Mouse (Mus musculus): ENCODE data around the gene Ikzf2. TPM values are rescaled to one million over a fixed set of nuclear protein-coding genes. Genes with fewer than 3 reads are reported as not detected.

The Ikzf2 gene
- total and polyA plus RNA-seq, 2 experiments from 2014 or later = 1.3 to 6.0 TPM

DNA sequence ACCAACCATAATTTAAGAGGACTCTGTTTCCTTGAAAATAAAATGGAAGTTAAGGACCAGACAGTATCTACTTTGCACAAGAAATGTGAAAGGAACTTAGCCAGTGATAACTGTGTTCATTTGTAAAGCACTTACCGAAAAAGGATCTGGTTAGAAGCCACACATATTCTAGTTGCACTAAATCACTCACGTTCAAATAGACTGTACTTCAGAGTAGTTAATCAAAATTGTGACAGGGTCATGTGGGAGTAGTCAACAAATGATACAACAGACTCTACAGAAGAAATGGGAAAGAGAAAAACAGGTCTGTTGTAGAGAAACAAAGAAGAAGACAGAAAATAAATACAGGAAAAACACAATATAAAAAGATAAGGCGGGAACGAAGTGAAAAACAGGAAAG is 158.3 kb downstream of the Ikzf2 start:
- Histone ChIP-seq H3K4me1 (ENCODE audit: insufficient read depth, low read length) (no peaks in the 10 kb centered on the region), H3K9me3 (ENCODE audit: low read length) (no peaks in the 10 kb centered on the region), H3K4me3 (ENCODE audit: low read depth, low read length) (no peak overlapping the region), H3K36me3 (ENCODE audit: insufficient read depth, low read length) (no peaks in the 10 kb centered on the region), H3K9ac (replicated peaks; ENCODE audit: low read length, poor library complexity, severe bottlenecking) (no peak overlapping the region), H3K27me3 (ENCODE audit: insufficient read depth, low read length) (no peaks in the 10 kb centered on the region), H3K27ac (ENCODE audit: low read depth, low read length) (no peak overlapping the region), H3K4me2 (ENCODE audit: low read depth, low read length, poor library complexity, severe bottlenecking) (no peak overlapping the region)
- DNase-seq (ENCODE audit: low spot score) = no peak
- 92% methylated on average over 4 of the region's 4 CpGs for WGBS
- TF ChIP-seq CTCF (IDR thresholded peaks at IDR 0.05) = no peak
- ATAC-seq (ENCODE audit: low FRiP score) = no peak

DNA sequence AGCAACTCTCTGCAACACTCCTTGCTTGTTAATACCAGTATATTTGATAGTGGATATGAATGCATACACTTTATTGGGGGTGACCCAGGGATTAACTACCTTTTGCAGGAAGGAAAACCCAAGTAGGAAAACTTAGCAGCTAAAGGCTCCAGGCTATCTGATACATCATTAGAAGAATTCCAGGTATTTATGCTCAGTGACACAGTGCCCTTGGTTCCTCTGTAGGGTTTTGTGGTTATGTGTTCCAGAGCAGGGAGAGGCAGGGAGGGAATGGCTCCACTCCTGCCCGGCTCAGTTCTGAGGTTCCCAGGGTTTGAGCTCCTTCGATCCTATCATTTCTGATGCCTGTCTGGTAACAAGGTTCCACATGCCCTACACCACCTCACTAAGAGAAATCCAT is 165.4 kb downstream of the Ikzf2 start:
- TF ChIP-seq CTCF (IDR thresholded peaks at IDR 0.05) = no peak
- ATAC-seq (ENCODE audit: low FRiP score) (no peak), DNase-seq (ENCODE audit: low spot score) (no peak)

DNA sequence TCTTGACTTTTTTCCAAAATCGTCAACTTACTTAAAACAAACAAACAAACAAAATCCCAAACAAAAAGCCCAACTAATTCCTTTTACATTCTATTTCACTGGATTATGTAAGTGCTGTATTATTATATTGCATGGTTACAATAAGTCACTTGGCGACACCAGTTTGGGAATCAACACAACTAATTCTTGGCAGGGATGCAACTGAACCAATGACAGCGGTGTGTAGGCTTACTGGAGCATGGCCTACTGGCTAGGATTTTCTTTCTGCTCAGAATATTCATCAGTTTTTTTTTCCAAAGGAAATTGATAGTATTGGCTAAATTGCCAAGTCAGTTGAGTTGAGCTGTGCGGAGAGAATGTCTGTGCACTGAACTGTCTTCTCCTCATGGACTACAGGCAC is 167.7 kb downstream of the Ikzf2 start:
- H3K4me3 ChIP-seq (ENCODE audit: low read depth, low read length) = no peak overlapping the region
- H3K9ac ChIP-seq (replicated peaks; ENCODE audit: low read length, poor library complexity, severe bottlenecking) = no peak overlapping the region
- ATAC-seq (ENCODE audit: low FRiP score) (no peak), DNase-seq (ENCODE audit: low spot score) (no peak)
- no peak overlapping the region for H3K27ac ChIP-seq (ENCODE audit: low read depth, low read length)
- H3K9me3 ChIP-seq (ENCODE audit: low read length) = no peaks in the 10 kb centered on the region
- 92% methylated on average over 4 of the region's 4 CpGs for WGBS
- H3K36me3 ChIP-seq (ENCODE audit: insufficient read depth, low read length) = no peaks in the 10 kb centered on the region
- no peak for TF ChIP-seq CTCF (IDR thresholded peaks at IDR 0.05)
- H3K27me3 ChIP-seq (ENCODE audit: insufficient read depth, low read length) = no peaks in the 10 kb centered on the region
- no peaks in the 10 kb centered on the region for H3K4me1 ChIP-seq (ENCODE audit: insufficient read depth, low read length)
- H3K4me2 ChIP-seq (ENCODE audit: low read depth, low read length, poor library complexity, severe bottlenecking) = no peak overlapping the region

More for the DNA sequence above, 165.4 kb downstream of the Ikzf2 start:
- Histone ChIP-seq H3K9ac (replicated peaks; ENCODE audit: low read length, poor library complexity, severe bottlenecking) (no peak overlapping the region), H3K4me3 (ENCODE audit: low read depth, low read length) (no peak overlapping the region), H3K4me1 (ENCODE audit: insufficient read depth, low read length) (no peaks in the 10 kb centered on the region), H3K9me3 (ENCODE audit: low read length) (no peaks in the 10 kb centered on the region), H3K4me2 (ENCODE audit: low read depth, low read length, poor library complexity, severe bottlenecking) (no peak overlapping the region), H3K36me3 (ENCODE audit: insufficient read depth, low read length) (no peaks in the 10 kb centered on the region), H3K27me3 (ENCODE audit: insufficient read depth, low read length) (no peaks in the 10 kb centered on the region), H3K27ac (ENCODE audit: low read depth, low read length) (no peak overlapping the region)
- 95% methylated on average over 2 of the region's 2 CpGs for WGBS

DNA sequence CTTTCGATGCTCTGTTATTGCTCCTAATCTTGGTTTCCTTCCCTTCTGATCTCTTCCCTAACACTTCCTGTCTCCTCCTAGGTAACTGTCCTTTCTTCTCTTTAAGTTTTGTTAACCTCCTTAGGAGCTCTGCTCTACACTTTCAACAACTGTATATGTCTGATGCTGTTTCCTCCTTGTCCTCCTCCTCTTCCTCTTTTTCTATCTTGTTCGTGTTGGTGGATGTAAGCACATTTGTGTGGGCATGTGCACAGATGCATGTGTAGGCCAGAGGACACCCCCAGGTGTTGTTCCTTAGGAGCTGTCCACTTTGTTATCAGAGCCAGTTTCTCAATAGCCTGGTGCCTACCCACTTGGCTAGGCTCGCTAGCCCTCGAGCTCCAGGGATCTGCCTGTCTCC is 169.0 kb downstream of the Ikzf2 start:
- Histone ChIP-seq H3K4me2 (ENCODE audit: low read depth, low read length, poor library complexity, severe bottlenecking) (no peak overlapping the region), H3K27me3 (ENCODE audit: insufficient read depth, low read length) (no peaks in the 10 kb centered on the region), H3K4me1 (ENCODE audit: insufficient read depth, low read length) (no peaks in the 10 kb centered on the region), H3K27ac (ENCODE audit: low read depth, low read length) (no peak overlapping the region), H3K9me3 (ENCODE audit: low read length) (no peaks in the 10 kb centered on the region), H3K36me3 (ENCODE audit: insufficient read depth, low read length) (no peaks in the 10 kb centered on the region), H3K4me3 (ENCODE audit: low read depth, low read length) (no peak overlapping the region), H3K9ac (replicated peaks; ENCODE audit: low read length, poor library complexity, severe bottlenecking) (no peak overlapping the region)
- WGBS = 89% methylated on average over 4 of the region's 4 CpGs
- no peak for DNase-seq (ENCODE audit: low spot score)
- no peak for ATAC-seq (ENCODE audit: low FRiP score)
- no peak for TF ChIP-seq CTCF (IDR thresholded peaks at IDR 0.05)

DNA sequence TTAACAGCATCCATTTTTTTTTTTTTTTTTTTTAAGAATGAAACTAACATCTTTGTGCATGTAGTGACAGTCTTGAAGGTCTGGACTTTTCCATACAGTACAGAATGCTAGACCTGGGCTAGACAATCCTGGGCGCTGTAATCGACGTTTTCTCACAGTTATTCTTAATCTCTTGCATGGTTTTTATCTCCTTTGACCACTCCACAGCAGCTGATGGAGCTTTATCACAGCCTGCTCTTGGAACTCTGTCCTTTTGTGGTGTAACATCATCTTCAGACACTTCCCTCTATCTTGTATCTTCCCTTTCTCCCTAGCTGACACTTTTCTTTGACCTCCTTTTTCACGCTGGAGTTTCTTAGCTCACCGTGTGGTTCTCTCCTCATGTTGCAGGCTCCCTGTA is 170.9 kb downstream of the Ikzf2 start:
- ATAC-seq (ENCODE audit: low FRiP score) (no peak), DNase-seq (ENCODE audit: low spot score) (no peak)
- H3K27ac ChIP-seq (ENCODE audit: low read depth, low read length) = no peak overlapping the region
- no peaks in the 10 kb centered on the region for H3K27me3 ChIP-seq (ENCODE audit: insufficient read depth, low read length)
- H3K4me1 ChIP-seq (ENCODE audit: insufficient read depth, low read length) = no peaks in the 10 kb centered on the region
- WGBS = 46% methylated on average over 5 of the region's 5 CpGs
- no peaks in the 10 kb centered on the region for H3K9me3 ChIP-seq (ENCODE audit: low read length)
- H3K4me3 ChIP-seq (ENCODE audit: low read depth, low read length) = no peak overlapping the region
- no peak overlapping the region for H3K4me2 ChIP-seq (ENCODE audit: low read depth, low read length, poor library complexity, severe bottlenecking)
- no peak overlapping the region for H3K9ac ChIP-seq (replicated peaks; ENCODE audit: low read length, poor library complexity, severe bottlenecking)
- TF ChIP-seq CTCF (IDR thresholded peaks at IDR 0.05) = no peak
- H3K36me3 ChIP-seq (ENCODE audit: insufficient read depth, low read length) = no peaks in the 10 kb centered on the region

DNA sequence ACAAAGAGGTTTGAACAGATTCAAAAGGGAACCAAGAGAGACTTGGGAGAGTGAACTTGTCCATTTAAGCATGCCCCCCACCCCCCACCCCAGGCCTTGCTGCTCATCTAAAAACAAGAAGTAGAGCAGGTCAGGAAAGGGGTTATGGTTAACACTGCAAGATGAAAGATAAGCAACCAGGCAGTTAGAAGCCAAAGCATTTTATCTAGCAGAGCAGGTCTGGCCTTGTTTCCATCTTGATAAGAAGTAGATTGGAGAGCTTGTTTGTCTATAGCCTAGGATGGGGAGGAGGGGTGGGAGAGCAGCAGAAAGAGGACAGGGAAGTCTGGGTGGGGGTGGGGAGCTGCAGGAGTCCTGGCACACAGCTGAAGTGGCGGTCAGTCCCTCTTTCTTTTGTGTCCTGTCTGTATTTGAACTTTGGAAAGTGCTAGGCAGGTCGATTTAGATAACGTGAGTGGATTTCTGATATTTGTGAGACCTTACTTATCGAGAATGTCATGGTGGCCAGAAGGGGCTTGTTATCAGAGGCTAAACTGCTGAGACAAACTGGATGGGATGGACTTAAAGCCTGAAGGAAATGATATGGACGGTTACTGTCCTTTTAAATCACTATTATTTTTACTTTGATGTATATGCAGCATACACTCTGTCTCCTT is 173.3 kb downstream of the Ikzf2 start:
- H3K4me1 ChIP-seq (ENCODE audit: insufficient read depth, low read length) = no peaks in the 10 kb centered on the region
- DNase-seq (ENCODE audit: low spot score) (no peak), ATAC-seq (ENCODE audit: low FRiP score) (no peak)
- H3K27me3 ChIP-seq (ENCODE audit: insufficient read depth, low read length) = no peaks in the 10 kb centered on the region
- no peaks in the 10 kb centered on the region for H3K36me3 ChIP-seq (ENCODE audit: insufficient read depth, low read length)
- H3K9me3 ChIP-seq (ENCODE audit: low read length) = no peaks in the 10 kb centered on the region
- no peak overlapping the region for H3K4me2 ChIP-seq (ENCODE audit: low read depth, low read length, poor library complexity, severe bottlenecking)
- H3K4me3 ChIP-seq (ENCODE audit: low read depth, low read length) = no peak overlapping the region
- no peak for TF ChIP-seq CTCF (IDR thresholded peaks at IDR 0.05)
- no peak overlapping the region for H3K27ac ChIP-seq (ENCODE audit: low read depth, low read length)
- no peak overlapping the region for H3K9ac ChIP-seq (replicated peaks; ENCODE audit: low read length, poor library complexity, severe bottlenecking)
- WGBS = 49% methylated on average over 5 of the region's 5 CpGs

Measured in midbrain, postnatal 0 days (tissue).